Mouse (Mus musculus) hindbrain, embryonic 11.5 days (tissue): Measurements from ENCODE around the gene Vangl2. TPM values are rescaled to one million over a fixed set of nuclear protein-coding genes. Genes with fewer than 3 reads are reported as not detected.
"Not testable (repeated sequence)": the region's sequence is repeated elsewhere in the genome, so short reads cannot be mapped to it uniquely, and the experiment has no call there.

ENCODE experiments used
- ATAC-seq: fragments of 200-750 bp; cut with Nextera tagmentation; 2 replicates; pipeline ENCODE4 v1.8.0; 2017; ENCODE audit warnings: mild to moderate bottlenecking, moderate TSS enrichment, moderate library complexity; ENCODE audit not compliant: low FRiP score
- DNase-seq: peaks from one replicate; pipeline ENCODE4 v3.0.0-alpha.2; 2015; ENCODE audit warnings: low spot score
- H3K27ac ChIP-seq: fragments of 300-500 bp; sonication (generic); 2 replicates; pipeline ENCODE4 v1.5.1; 2014; ENCODE audit warnings: mild to moderate bottlenecking, low read depth, low read length
- H3K27me3 ChIP-seq: fragments of 300-500 bp; sonication (generic); 2 replicates; pipeline ENCODE4 v1.6.1; 2014; ENCODE audit warnings: mild to moderate bottlenecking, low read length, moderate library complexity, mixed read lengths; ENCODE audit not compliant: control insufficient read depth, insufficient read depth
- H3K36me3 ChIP-seq: fragments of 300-500 bp; sonication (generic); 2 replicates; pipeline ENCODE4 v1.6.1; 2014; ENCODE audit warnings: mild to moderate bottlenecking, low read length, moderate library complexity, mixed read lengths; ENCODE audit not compliant: control insufficient read depth, insufficient read depth
- H3K4me1 ChIP-seq: fragments of 300-500 bp; sonication (generic); replicated peaks from 2 replicates; pipeline ENCODE4 v1.6.1; 2014; ENCODE audit warnings: low read length, mixed read lengths; ENCODE audit not compliant: control insufficient read depth, insufficient read depth
- H3K4me2 ChIP-seq: fragments of 300-500 bp; sonication (generic); replicated peaks from 2 replicates; pipeline ENCODE4 v1.6.1; 2014; ENCODE audit warnings: mild to moderate bottlenecking, low read depth, low read length
- H3K4me3 ChIP-seq: fragments of 300-500 bp; sonication (generic); 2 replicates; pipeline ENCODE4 v1.5.1; 2014; ENCODE audit warnings: low read depth, low read length
- H3K9ac ChIP-seq: fragments of 300-500 bp; sonication (generic); 2 replicates; pipeline ENCODE4 v1.6.1; 2014; ENCODE audit warnings: low read depth, low read length
- H3K9me3 ChIP-seq: fragments of 300-500 bp; sonication (generic); 2 replicates; pipeline ENCODE4 v1.6.1; 2016; ENCODE audit warnings: low read length; ENCODE audit not compliant: control insufficient read depth
- WGBS: fragments of 180-500 bp; shearing (Covaris S2); extraction: QIAGEN DNeasy Blood & Tissue Kit; methylation state at CpG from one replicate; pipeline ENCODE4 v1.1.7; 2014; 5-methylcytosine and 5-hydroxymethylcytosine counted together
- polyA plus RNA-seq: library from polyadenylated mRNA; unstranded; fragments of >200 nt; fragmentation: Nextera tagmentation; extraction: Ambion mirVana; gene quantifications from 2 replicates; pipeline ENCODE4 v1.2.1, GENCODE M21; 2014

Vangl2 gene
- polyA plus RNA-seq, 1 experiment from 2014 or later, result 61.6 TPM

DNA sequence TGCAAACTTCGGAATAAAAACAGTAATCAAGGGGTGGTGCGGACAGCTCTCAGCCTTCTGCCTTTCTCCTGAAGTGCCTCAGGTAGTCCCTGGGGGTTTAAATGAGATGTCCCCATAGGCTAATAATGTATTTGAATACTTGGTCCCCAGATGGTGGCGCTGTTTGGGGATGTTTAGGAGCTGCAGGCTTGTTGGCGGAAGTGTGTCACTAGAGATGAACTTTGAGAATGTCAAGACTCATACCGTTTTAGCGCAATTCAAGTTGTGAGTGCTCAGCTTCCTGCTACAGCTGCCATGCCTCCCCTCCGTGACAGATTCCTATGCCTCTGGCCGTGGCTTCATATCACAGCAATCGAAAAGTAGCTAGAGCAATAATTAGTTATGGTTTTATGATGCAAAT, 52.9 kb downstream of the Vangl2 start:
- Histone ChIP-seq H3K4me1 (0 out of 2 replicates have a peak, but pooled peaks cover 2% of the 10 kb centered on the region), H3K36me3 (no peaks in the 10 kb centered on the region), H3K9me3 (no peaks in the 10 kb centered on the region), H3K4me3 (no peak overlapping the region), H3K4me2 (no peak overlapping the region), H3K27ac (no peak overlapping the region), H3K9ac (no peak overlapping the region), H3K27me3 (no peaks in the 10 kb centered on the region)
- DNase-seq (no peak), ATAC-seq (no peak)
- WGBS, result 90% methylated on average over 9 of the region's 9 CpGs

DNA sequence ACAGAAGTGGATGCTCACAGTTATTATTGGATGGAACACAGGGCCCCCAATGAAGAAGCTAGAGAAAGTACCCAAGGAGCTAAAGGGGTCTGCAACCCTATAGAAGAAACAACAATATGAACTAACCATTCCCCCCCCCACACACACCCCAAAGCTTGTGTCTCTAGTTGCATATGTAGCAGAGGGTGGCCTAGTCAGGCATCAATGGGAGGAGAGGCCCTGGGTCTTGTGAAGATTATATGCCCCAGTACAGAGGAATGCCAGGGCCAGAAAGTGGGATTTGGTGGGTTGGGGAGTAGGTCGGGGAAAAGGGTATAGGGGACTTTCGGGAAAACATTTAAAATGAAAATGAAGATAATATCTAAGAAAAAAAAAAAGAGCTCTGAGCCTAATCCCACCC, 53.9 kb downstream of the Vangl2 start:
- H3K27ac ChIP-seq, DNase-seq, H3K9ac ChIP-seq, H3K4me3 ChIP-seq, H3K9me3 ChIP-seq, H3K27me3 ChIP-seq, H3K4me1 ChIP-seq, H3K4me2 ChIP-seq, H3K36me3 ChIP-seq, ATAC-seq: not testable (repeated sequence)
- WGBS, result 100% methylated on average over 2 of the region's 2 CpGs

DNA sequence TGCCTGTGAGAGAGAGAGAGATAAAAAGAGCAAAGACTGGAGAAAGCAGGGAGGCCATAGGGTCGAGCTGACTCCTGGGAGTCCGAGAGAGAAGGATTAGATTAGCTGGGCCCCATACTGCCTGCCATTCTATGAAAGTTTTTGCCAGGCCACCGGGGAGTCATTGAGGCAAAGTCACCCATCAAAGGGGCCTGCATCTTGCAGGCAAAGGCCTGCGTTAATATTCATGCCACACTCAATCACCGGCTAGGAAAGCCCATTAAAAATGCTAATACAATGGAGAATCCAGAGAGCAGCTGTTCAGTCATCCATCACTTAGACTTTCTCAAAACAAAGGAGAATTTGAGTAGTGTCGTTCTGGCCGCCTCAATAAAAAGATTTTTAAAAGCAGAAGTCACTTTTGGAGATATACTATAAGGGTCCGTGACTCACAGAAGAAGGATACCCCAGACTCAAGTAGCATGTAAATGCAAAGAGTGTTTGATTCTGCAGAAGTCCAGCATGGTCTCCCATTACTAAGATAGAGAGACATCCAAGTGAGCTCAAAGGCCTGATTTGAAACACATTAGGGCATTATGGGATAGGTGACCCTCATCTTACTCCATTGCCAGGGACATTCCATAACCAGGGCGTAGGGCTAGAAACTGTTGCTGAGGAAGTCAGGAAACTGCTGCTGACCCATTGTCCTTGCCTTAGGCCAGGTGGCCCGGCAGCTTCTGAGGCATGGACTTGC, 57.2 kb downstream of the Vangl2 start:
- WGBS, result 30% methylated on average over 10 of the region's 10 CpGs
- Histone ChIP-seq H3K27ac (peak overlapping the region; percentile 69), H3K27me3 (no peaks in the 10 kb centered on the region), H3K9me3 (no peaks in the 10 kb centered on the region), H3K4me1 (0 out of 2 replicates have a peak, but pooled peaks cover 3% of the 10 kb centered on the region), H3K36me3 (no peaks in the 10 kb centered on the region), H3K9ac (no peak overlapping the region), H3K4me3 (no peak overlapping the region), H3K4me2 (no peak overlapping the region)
- DNase-seq, result peak; percentile 47
- peak; percentile 88 for ATAC-seq

DNA sequence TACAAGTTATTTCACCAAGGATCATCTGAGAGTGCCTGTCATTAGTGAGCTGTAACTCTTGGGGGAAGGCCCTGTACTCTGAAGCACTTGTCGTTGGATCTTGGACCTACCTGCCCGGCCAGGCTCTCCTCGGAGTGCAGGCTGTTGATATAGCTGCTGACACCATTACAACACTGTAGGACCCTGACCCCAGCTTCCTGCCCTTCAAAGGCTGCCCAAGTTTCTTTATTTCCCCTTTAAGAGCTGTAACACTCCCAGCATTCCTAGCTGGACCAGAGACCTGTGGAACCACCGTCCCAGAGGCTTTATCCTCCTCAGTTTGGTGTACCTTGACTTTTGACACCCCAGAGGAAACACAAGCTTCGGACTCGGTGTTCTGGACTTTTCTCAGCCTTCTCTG, 59.0 kb downstream of the Vangl2 start:
- Histone ChIP-seq H3K4me2 (no peak overlapping the region), H3K36me3 (no peaks in the 10 kb centered on the region), H3K4me3 (no peak overlapping the region), H3K9ac (no peak overlapping the region), H3K9me3 (no peaks in the 10 kb centered on the region), H3K4me1 (0 out of 2 replicates have a peak, but pooled peaks cover 3% of the 10 kb centered on the region), H3K27me3 (no peaks in the 10 kb centered on the region), H3K27ac (no peak overlapping the region)
- WGBS, result 90% methylated on average over 6 of the region's 6 CpGs
- ATAC-seq (no peak), DNase-seq (no peak)

DNA sequence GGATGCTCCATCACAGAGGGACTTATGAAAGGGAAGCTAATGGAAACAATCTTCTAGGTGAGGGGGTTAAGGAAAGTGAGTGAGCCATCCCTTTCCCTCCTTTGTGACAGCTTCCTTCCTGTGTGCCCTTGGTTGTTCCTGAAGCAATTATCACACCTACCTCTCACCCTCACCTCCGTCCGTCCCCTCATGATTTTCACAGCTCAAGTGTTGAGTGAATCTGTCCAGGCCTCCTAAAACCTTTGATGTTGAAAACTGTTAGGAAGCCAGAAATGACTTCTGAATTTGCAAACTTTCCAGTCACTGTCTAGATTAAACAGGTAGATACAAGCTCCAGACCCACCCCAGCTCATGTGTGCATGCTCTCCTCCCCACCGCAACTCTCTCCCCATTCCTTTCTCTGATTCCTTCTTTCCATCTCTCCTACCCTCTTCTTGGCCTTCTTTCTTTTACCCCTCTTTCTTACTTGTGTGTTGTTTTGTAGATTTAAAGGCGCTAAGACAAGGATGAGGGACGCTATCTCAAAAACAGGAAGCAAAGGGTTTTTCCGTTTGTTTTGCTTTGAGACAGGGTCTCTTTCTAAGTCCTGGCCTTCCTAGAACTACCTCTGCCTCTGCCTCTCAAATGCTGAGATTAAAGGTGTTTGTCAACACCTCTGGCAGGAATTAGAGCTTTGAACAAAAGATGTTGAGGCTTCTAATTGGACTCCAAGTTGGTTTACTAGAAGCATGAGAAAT, 62.0 kb downstream of the Vangl2 start:
- Histone ChIP-seq H3K9me3 (no peaks in the 10 kb centered on the region), H3K27ac (no peak overlapping the region), H3K9ac (no peak overlapping the region), H3K4me2 (no peak overlapping the region), H3K27me3 (no peaks in the 10 kb centered on the region), H3K4me3 (no peak overlapping the region), H3K4me1 (0 out of 2 replicates have a peak, but pooled peaks cover 3% of the 10 kb centered on the region), H3K36me3 (no peaks in the 10 kb centered on the region)
- 84% methylated on average over 6 of the region's 6 CpGs for WGBS
- DNase-seq (no peak), ATAC-seq (no peak)

DNA sequence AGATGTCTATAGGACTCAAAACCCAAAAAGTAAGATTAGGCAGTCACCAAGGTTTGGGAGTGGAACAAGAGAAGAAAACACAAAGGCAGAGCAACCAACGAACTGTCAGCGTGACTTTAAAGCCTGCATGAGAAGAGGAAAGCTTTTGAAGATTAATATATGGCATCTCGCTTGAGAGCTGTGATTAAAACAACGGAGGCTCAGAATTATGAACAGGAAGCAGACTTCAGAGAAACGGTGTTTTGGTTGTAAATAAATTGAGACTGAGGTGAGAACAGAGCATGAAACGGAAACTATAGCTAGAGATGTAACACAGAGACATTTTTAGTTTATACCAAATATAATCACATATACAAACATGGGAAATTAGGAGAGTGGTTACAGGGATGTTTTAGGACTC, 64.6 kb downstream of the Vangl2 start:
- Histone ChIP-seq H3K27me3 (no peaks in the 10 kb centered on the region), H3K36me3 (no peaks in the 10 kb centered on the region), H3K4me3 (no peak overlapping the region), H3K4me1 (no peaks in the 10 kb centered on the region), H3K4me2 (no peak overlapping the region), H3K27ac (no peak overlapping the region), H3K9me3 (no peaks in the 10 kb centered on the region), H3K9ac (no peak overlapping the region)
- ATAC-seq, result no peak
- DNase-seq, result no peak
- 87% methylated on average over 6 of the region's 6 CpGs for WGBS

DNA sequence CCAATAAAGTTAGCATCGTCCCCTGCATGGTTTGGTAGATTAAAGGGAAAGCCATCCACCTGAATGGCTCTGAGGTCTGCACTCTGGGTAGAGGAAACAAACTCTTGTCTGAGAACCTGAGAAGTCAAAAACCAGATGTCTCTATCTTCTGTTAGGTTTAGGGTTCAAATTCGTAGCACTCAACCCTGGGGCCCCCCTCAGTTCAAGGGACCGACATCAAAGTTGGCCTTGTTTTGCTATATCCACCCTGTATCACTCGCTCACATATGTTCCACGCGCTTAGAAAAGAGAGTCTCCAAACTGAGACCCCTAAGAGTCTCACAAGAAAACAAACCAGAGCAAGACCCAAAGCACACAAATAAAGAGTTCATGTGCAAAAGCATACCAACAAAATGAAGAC, 66.5 kb downstream of the Vangl2 start:
- H3K9ac ChIP-seq, result no peak overlapping the region
- H3K36me3 ChIP-seq, result no peaks in the 10 kb centered on the region
- no peak overlapping the region for H3K4me2 ChIP-seq
- H3K4me3 ChIP-seq, result no peak overlapping the region
- 85% methylated on average over 6 of the region's 6 CpGs for WGBS
- no peak for DNase-seq
- no peaks in the 10 kb centered on the region for H3K27me3 ChIP-seq
- H3K4me1 ChIP-seq, result no peaks in the 10 kb centered on the region
- no peak overlapping the region for H3K27ac ChIP-seq
- no peaks in the 10 kb centered on the region for H3K9me3 ChIP-seq
- ATAC-seq, result no peak

DNA sequence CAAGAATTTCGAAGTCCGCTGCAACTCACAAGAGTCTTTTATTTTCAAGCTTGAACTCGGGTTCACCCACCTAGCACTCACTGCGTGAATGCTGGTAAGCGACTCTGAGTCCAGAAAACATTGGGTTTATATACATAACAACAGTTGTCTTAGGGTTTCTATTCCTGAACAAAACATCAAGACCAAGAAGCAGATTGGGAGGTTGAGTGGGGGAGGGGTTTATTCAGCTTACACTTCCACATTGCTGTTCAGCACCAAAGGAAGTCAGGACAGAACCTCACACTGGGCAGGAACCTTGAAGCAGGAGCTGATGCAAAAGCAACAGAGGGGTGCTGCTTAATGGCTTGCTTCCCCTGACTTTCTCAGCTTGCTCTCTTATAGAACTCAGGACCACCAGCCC, 67.5 kb downstream of the Vangl2 start:
- DNase-seq (no peak), ATAC-seq (no peak)
- no peak overlapping the region for H3K4me3 ChIP-seq
- H3K9ac ChIP-seq, result no peak overlapping the region
- H3K4me1 ChIP-seq, result no peaks in the 10 kb centered on the region
- H3K4me2 ChIP-seq, result no peak overlapping the region
- no peaks in the 10 kb centered on the region for H3K9me3 ChIP-seq
- no peaks in the 10 kb centered on the region for H3K27me3 ChIP-seq
- no peak overlapping the region for H3K27ac ChIP-seq
- 91% methylated on average over 5 of the region's 5 CpGs for WGBS
- no peaks in the 10 kb centered on the region for H3K36me3 ChIP-seq

DNA sequence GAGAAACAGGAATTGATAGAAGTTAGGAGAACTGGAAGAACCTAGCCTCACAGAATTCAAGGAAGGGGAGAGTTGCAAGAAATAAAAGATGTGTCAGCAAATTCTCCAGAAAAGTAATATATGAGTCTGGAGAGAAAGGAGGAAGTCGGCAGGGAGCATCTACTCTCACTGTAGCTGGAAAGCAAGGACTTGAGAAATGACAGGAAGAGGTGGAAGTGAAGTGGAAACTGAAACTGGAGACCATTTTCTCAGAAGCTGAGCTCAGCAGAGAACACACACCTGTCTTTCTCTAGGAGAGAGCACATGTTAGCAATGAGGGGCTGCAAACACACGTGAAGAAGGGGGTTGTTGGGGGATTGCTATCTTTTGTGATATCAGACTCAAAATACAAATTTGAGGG, 70.8 kb downstream of the Vangl2 start:
- Histone ChIP-seq H3K9ac (no peak overlapping the region), H3K36me3 (no peaks in the 10 kb centered on the region), H3K4me1 (no peaks in the 10 kb centered on the region), H3K4me2 (no peak overlapping the region), H3K4me3 (no peak overlapping the region), H3K27me3 (no peaks in the 10 kb centered on the region), H3K9me3 (no peaks in the 10 kb centered on the region), H3K27ac (no peak overlapping the region)
- WGBS, result 74% methylated on average over 2 of the region's 2 CpGs
- ATAC-seq, result no peak
- DNase-seq, result no peak
